Mouse (Mus musculus) bone marrow, adult 2 months (tissue): ENCODE measurements around the gene Exosc8. TPM values are rescaled to one million over a fixed set of nuclear protein-coding genes. Genes with fewer than 3 reads are reported as not detected.
"Not testable (repeated sequence)": the region's sequence is repeated elsewhere in the genome, so short reads cannot be mapped to it uniquely, and the experiment has no call there.

ENCODE experiments used
- H3K27ac ChIP-seq: fragments of 200-500 bp; 2 replicates; pipeline ENCODE4 v1.5.1; 2012; ENCODE audit warnings: low read depth, mild to moderate bottlenecking, control low read depth, inconsistent platforms, low read length; ENCODE audit not compliant: control insufficient read depth, poor library complexity, insufficient read depth
- H3K4me1 ChIP-seq: fragments of 200-500 bp; 2 replicates; pipeline ENCODE4 v1.6.1; 2011; ENCODE audit warnings: low read length; ENCODE audit not compliant: control insufficient read depth, insufficient read depth
- H3K4me3 ChIP-seq: fragments of 200-500 bp; replicated peaks from 2 replicates; pipeline ENCODE3; 2011; ENCODE audit warnings: mild to moderate bottlenecking, low read depth, low read length, control low read depth; ENCODE audit not compliant: control insufficient read depth
- CTCF ChIP-seq: fragments of 200-500 bp; IDR thresholded peaks from 2 replicates; pipeline ENCODE4 v1.5.1; 2011; ENCODE audit warnings: low read length, control low read depth; ENCODE audit not compliant: control insufficient read depth, insufficient read depth
- POLR2A ChIP-seq: fragments of 200-500 bp; IDR thresholded peaks from 2 replicates; pipeline ENCODE4 v1.6.1; 2011; ENCODE audit warnings: low read depth, mild to moderate bottlenecking, control low read depth, low read length, borderline replicate concordance; ENCODE audit not compliant: control insufficient read depth
- WGBS: fragments of 180-500 bp; shearing (Covaris S2); methylation state at CpG from one replicate; pipeline ENCODE4 v1.1.7; 2018; 5-methylcytosine and 5-hydroxymethylcytosine counted together
- polyA plus RNA-seq: library from polyadenylated mRNA; stranded (reverse); fragments of >200 nt; gene quantifications from 2 replicates; pipeline ENCODE4 v1.2.4, GENCODE M21; 2011; ENCODE audit warnings: low replicate concordance; ENCODE audit not compliant: missing spikeins, insufficient read depth, insufficient read length

The Exosc8 gene
- polyA plus RNA-seq = 51.2 and 112 TPM in 2 replicates

GRCm38 (mm10) chr3:54735247-54736046 is at the start of gene Exosc8, which contains the start of gene Alg5:
TSS of gene Exosc8 (minus strand) at chr3:54735393.
TSS of gene Alg5 (plus strand) at chr3:54735539.
- peak within 1 kb of the TSS; percentile 95 for H3K4me3 ChIP-seq
- under 1% methylated on average over 65 of the region's 65 CpGs for WGBS

GRCm38 (mm10) chr3:54775989-54776631 is 40.9 kb upstream of the Exosc8 start:
- no peaks in the 10 kb centered on the region for H3K4me1 ChIP-seq

More at GRCm38 (mm10) chr3:54735247-54736046, at the start of gene Exosc8, which contains the start of gene Alg5:
- no peaks in the 10 kb centered on the region; the same call in 1 of the 2 replicates for H3K4me1 ChIP-seq
- peak within 1 kb of the TSS; percentile 99 for H3K27ac ChIP-seq
- TF ChIP-seq CTCF (peak; percentile 96), POLR2A (peak; percentile 61; the same call in 1 of the 2 replicates)

GRCm38 (mm10) chr3:54773613-54774012 is 38.4 kb upstream of the Exosc8 start:
- 79% methylated on average over 6 of the region's 6 CpGs for WGBS
- no peaks in the 10 kb centered on the region for H3K4me1 ChIP-seq
- no peak overlapping the region for H3K27ac ChIP-seq
- TF ChIP-seq POLR2A (no peak), CTCF (peak; percentile 26; the same call in 1 of the 2 replicates)
- H3K4me3 ChIP-seq = no peak overlapping the region

More at GRCm38 (mm10) chr3:54775989-54776631, 40.9 kb upstream of the Exosc8 start:
- Histone ChIP-seq H3K27ac (no peak overlapping the region), H3K4me3 (no peak overlapping the region)
- no peak for TF ChIP-seq CTCF
- no peak for TF ChIP-seq POLR2A
- 63% methylated on average over 7 of the region's 7 CpGs for WGBS

DNA sequence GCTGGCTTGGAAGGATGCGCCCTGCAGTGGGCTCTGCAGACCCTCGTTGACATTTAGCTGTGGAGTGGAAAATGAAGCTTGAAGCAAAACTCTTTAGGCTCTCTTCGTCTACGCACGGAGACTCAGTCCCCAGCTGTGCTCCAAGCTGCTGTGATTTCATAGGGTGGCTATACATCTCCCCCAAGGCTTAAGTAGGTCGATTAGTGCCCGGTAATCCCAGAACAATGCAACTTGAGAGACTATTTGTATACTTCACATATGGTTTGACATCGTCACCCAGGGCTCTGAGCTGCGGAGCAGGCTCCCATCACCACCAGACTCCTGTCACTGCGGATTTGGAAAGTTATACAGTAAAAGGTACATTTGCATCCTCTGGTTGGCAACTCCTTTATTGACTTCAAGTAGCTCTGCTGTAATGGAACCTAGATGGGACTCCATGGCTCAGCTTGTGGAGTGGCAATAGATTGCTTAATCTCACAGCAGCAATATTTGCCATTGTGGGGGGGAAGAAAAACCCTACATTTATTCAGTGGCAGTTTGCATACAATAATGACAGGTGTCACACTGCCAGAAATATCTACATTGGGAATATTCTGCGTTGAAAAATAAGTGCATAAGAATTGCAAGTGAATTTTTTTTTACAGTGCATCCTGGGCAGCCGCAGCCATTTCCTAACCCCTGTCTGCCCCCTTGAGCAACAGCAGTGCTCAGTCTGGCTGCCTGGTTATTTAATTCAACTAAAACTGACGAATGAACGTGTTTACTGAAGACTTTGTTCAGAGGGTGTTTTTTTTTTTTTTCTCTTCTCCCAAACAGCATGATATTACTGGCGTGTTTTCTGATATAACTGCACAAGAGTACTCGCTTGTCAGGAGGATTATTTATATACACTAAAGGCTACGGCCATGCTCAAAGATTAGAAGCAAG is 34.4 kb upstream of the Exosc8 start:
- WGBS = 75% methylated on average over 17 of the region's 17 CpGs
- no peak overlapping the region for H3K27ac ChIP-seq
- no peaks in the 10 kb centered on the region for H3K4me1 ChIP-seq
- H3K4me3 ChIP-seq = no peak overlapping the region
- TF ChIP-seq POLR2A (no peak), CTCF (no peak)

DNA sequence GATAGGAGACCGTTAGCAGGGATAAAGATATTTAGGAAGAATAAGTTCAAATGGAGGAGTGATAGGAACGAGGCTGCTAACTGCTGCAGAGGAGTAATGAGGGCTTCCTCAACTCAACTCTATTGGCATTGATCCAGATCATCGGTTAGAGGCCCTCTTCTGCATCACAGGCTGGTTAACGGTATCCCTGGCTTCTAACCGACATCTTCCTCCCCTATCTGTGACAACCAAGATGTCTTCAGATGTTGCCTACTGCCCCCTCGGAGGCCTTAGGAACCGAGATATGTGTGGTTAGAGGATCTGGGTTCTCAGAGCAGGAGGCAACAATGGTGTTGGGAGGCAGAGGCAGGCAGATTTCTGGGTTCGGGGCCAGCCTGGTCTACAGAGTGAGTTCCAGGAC is 33.4 kb upstream of the Exosc8 start:
- Histone ChIP-seq H3K4me3 (no peak overlapping the region), H3K4me1 (no peaks in the 10 kb centered on the region), H3K27ac (no peak overlapping the region)
- TF ChIP-seq CTCF = no peak
- TF ChIP-seq POLR2A = no peak
- 62% methylated on average over 8 of the region's 8 CpGs for WGBS

GRCm38 (mm10) chr3:54766811-54767210 is 31.6 kb upstream of the Exosc8 start:
- TF ChIP-seq POLR2A = no peak
- no peak for TF ChIP-seq CTCF
- Histone ChIP-seq H3K4me1 (no peaks in the 10 kb centered on the region), H3K4me3 (no peak overlapping the region), H3K27ac (no peak overlapping the region)
- 80% methylated on average over 5 of the region's 5 CpGs for WGBS

DNA sequence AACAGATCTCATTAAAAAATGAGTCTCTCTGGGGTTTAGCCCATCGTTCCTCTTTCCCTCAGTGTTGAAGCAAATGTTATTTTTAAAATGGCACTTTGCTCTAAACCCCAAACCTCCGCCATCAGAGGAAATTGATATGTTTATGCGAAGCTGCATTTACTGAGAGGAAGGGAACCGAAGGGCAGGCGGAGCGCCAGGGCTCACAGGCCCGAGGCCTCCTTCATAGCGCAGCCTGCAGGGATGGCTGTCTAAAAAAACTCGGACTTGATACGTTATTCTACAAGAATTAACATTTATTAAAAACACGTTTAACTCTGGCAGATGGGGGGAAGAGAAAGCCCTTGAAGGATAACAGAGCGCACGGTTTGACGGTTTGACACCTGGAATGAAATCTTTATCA is 30.8 kb upstream of the Exosc8 start:
- WGBS = 82% methylated on average over 14 of the region's 14 CpGs
- H3K4me1 ChIP-seq = no peaks in the 10 kb centered on the region
- TF ChIP-seq CTCF (no peak), POLR2A (no peak)
- no peak overlapping the region for H3K27ac ChIP-seq
- no peak overlapping the region for H3K4me3 ChIP-seq

DNA sequence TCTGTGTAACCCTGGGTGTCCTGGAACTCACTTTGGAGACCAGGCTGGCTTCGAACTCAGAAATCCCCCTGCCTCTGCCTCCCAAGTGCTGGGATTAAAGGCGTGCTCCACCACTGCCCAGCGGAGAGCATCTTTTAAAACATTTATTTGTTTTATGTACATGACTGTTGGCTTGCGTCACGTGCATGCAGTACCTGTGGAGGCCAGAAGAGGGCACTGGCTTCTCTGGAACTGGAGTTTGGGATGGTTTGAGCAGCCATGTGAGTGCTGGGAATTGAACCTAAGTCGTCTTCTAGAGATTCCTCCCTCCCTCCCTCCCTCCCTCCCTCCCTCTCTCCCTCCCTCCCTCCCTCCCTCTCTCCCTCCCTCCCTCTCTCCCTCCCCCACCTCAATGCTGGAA is 30.3 kb upstream of the Exosc8 start:
- not testable (repeated sequence) for H3K4me3 ChIP-seq, H3K4me1 ChIP-seq, H3K27ac ChIP-seq
- 86% methylated on average over 6 of the region's 6 CpGs for WGBS
- peak; percentile 48; the same call in 1 of the 2 replicates for TF ChIP-seq CTCF

DNA sequence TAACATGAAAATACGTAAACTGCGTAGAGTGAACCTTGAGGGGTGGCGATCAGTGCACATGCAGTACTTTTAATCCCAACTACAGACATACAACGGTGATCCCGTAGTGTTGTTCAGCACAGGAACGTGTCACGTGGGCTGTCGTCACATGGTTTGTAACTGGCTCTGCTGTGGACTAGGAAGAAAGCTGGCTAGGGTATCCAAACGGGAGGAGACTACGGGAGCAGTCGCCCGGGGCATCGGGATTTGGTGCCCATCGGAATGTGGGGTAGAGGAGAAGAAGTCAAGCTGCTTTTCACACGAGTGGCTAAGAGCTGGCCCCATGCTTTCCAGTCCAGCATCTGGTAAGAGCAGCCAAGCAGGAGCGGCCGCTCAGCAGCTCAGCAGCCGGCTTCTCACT is 29.2 kb upstream of the Exosc8 start:
- 83% methylated on average over 18 of the region's 18 CpGs for WGBS
- no peaks in the 10 kb centered on the region for H3K4me1 ChIP-seq
- H3K27ac ChIP-seq = no peak overlapping the region
- H3K4me3 ChIP-seq = no peak overlapping the region
- no peak for TF ChIP-seq POLR2A
